Mouse (Mus musculus): ENCODE measurements at regions not wholly inside any gene's neighbourhood (a gene's known extent, or its start where the extent isn't known, plus 50 kb on each side); places are given as distances from the start of the nearest gene placed in this dataset.

DNA sequence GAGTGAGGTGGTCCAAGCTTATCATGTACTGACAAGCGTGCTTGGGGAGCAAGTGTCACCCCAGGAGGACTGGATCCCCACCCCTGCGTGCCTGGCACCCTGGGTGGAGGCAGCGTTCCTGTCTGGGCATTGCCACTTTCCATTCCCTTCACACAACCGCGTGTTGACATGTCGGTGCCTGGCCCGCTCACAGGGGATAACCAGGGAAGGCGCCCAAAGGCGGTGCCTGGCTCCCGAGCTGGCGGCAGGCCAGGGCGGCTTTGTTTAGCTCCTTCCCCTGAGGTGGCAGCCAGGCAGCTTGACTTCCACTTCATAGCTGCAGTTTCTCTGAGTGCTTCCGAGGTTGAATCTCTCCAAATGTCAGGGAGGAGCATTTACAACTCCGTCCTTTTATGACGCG is 318.7 kb upstream of the 4930535I16Rik start:
- DNase-seq = no peak

DNA sequence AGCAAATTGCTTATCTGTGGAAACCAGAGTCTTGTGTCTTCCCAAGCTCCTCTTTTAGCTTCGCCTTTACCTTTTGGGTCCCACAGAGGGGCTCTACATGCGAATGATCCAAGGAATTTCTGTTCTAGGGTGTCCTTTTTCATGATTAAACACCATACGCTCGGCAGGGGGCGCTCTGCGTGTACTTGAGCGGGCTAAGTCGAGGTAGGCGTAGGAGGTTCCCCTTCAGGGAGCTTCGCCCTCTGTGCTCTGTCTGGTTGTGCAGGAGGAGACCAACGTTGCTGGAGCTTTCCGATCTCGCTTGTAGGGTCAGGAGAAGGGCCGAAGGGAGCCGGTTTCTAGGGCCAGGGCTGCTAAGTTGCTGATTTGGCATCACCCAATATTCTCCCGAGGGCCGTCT is 310.7 kb upstream of the 4930535I16Rik start:
- no peak for DNase-seq

DNA sequence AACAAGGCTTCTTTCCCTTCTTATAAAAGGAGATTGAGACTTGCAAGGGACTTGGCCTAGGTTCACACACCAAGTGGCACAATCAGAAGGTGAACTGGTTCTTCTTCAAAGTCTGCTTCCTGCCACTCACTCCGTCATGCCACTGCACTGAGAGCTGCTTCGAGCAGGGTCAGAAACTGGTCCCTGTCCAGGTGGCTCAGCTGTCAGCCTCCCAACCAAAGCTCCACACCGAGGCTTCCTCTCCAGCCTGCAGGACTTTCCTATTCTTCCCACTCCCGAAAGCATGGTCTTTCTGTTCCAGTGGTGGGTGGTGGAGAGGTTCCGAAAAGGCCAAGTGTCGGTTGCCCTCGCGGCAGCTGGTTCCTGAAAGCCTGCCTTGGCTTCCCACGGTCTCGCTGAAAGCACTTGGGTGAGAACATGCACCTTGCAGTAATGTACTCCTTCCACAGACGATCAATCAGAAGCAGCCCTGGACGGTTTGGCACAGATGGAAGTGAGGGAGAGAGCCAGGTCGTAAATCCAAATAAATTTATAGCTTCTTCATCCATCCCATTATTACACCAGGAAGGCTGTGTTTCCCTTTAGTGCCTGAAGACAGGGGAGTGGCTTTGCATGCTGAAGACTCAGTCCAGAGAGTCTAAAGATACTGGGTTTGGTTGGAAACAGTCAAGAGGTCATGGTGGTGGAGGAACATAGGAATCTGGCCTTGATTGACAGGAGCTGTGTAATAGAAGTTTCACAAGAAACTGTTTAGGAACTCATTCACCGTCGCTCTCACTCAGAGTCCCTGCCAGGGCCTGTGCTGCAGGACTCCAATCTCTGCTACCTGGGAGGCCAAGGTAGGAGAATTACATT is 306.1 kb upstream of the 4930535I16Rik start:
- no peak for DNase-seq

DNA sequence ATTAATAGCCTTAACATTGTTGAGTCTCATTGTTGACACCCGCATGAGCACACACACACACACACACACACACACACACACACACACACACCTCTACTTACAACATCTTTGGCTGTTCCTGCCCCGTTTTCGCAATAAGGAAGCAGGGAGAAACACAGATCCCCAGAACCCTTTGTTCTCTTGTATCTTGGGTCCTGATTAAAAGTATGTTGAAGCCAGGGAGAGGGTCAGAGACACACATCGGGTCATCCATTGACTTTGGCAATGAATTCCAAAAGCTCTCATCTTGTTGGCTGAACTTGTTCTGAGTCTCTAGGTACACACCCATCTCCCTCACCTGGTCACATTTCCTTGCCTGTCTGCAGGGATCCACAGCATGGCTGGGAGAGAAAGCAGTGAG is 303.9 kb upstream of the 4930535I16Rik start:
- no peak for DNase-seq

DNA sequence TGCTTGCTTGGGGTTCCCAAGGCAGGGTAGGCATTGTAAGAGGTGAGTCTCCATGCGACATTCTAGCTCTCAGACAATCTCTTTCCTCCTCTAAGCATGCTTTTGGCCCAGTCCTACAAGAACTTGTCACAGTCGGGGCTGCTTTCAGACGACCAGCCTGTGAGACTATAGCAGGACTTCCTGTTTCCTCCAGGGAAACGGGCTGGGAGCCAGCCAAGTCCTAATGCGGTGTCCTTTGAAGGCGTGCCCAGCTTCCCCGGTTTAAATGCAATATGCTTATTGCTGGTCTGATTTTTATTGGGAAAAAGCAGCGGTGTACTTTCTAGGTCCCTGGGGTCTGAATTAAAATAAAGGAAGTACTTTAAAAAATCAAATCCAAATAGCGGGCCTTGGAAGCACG is 299.4 kb upstream of the 4930535I16Rik start:
- no peak for DNase-seq

DNA sequence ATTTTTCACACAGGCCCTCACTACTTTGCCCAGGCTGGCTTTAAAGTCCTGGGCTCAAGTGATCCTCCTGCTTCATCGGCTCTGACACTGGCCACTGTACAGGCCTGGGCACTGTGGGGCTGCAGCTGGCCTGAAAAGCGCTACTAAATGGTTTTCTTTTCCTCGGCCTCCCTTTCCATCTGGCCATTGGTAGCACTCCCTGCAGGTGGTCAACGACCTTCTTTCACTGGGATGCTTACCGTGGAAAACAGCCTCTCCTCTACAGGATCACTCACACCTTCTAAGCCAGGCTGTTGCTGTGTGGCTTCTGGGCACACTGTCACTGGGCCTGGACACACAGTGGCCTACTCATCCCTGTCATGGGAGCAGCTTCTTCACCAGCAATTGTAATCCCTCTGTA is 298.5 kb upstream of the 4930535I16Rik start:
- DNase-seq = no peak

DNA sequence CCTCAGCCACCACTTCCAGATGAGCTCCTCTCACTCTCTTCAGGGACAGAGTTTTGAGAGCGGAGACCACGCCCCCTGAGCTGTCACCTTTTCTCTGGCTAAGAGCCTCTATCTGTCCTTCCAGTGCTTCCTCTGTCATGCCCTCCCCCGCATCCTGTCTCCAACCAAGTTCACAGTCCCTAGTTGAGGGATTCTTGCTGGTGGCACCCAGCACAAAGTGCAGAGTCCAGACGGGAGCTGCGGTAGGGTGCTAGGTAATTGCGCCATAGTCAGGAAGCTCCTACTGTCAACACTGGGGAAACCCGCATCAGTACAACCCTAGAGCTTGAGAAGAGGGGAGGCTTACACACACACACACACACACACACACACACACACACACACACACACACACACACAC is 297.3 kb upstream of the 4930535I16Rik start:
- DNase-seq = no peak

DNA sequence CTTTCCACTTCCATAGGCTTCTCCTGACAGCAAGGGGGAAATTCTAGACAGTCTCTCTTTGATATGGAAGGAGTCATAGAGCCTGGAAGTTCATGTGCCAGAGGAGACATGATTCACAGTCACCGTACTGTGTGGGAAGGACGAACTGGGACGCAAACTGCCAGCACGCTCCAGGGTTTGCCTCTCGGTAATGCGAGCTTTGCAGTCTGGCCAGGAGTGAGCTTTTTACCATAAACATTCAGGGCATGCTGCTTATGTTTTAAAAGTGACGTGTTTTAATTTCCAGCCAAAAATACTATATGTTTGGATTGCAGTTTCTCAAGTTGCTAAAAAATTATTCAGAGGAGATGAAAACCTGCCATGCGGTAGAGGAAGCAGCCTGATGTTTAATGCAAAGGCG is 292.3 kb upstream of the 4930535I16Rik start:
- no peak for DNase-seq

DNA sequence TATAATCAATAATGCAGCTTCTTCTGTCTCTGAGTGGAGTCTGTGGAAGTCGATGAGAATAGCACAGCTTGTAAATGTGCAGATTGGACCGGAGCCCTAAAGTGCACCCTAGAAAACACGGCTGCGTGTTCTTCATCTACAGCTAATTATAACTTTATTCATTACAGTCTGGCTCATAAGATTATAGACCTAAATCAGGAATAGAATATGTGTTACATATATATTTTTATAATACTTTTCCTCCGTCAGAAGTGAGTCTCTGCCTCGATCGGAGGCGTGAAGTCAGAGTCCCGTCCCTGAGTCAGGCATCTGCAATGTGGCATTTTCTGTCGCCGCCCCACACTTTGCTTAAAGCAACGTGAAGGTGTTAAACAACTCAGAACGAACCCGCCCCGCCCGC is 288.7 kb upstream of the 4930535I16Rik start:
- DNase-seq = no peak

DNA sequence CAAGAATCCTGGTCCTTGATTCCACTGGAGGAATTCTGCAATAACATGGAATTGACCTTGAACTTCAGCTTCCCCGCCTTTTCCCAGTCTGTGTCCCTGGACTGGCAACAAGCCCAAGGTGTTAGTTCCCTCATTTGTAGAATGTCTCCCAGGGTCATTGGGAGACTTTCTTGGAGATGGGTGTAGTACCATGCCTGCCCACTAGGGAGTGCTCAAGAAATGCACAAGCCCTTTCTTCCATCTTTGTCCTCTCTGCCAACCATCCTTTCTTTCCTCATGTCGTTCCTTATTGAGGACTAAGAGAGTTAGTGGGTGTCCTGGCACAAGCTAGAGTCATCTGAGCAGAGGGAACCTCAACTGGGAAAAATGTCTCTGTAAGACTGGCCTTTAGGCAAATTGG is 285.9 kb upstream of the 4930535I16Rik start:
- no peak for DNase-seq

DNA sequence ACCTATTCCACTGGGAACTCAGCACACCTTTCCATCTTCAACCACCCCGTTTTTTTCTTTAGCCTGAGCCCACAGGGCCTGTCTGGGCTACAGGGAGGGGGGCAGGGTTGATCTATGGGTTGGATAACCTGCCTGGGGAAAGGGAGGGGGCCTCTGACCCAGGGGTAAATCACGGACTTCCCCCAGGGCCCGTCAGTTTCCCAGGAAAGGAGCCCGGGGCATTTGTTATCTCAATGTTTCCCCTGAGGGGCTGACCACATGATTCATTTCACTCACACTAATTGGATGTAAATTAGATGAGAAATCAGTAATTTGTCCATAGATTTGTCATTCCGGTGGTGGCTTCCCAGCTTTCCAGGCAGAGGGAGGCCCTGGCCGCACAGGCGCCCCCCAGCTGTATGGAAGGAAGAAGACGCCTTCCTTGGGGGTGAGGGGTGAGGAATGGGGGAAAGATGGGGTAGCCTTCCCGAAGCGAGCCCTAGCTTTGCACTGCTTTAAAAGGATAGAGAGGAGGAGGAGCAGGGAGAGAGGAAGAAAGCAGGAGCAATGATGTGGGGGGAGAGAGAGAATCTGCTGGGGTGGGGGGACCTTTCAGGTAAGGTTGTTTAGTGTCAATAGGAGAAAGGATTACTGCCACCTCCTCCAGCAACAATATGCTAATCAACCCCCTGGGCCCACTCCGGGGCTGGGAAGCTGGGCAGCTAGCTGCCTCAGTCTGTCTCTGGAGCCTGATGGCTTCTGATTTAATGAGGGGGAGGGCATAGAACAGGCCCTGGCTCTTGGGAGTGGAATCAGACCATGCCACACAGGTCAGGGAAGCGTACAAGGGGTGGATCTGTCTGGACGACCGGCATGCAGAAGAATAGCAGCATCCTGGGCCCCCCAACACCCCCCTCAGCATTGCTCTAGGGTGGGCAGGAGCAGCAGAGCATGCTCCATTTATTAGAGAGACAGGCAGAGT is 282.3 kb upstream of the 4930535I16Rik start:
- no peak for DNase-seq

DNA sequence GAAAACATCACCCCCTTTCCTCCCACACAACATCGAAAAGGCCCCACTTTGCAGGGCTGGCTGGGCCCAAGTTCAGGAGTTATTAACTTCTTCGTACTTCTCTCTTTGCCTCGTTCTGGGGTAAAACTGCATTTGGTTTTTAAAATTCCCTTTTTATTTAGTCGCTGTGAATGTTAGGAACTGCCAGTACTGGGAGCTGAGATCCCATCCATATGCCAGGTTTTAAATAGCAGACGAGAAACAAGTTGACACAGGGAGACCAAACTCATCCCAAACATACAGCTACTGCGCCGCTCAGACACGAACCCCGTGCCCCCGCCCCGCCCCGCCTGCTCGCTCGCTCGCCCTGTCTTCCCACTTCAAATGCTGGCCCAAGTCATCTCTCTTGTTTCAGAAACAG is 281.0 kb upstream of the 4930535I16Rik start:
- no peak for DNase-seq

DNA sequence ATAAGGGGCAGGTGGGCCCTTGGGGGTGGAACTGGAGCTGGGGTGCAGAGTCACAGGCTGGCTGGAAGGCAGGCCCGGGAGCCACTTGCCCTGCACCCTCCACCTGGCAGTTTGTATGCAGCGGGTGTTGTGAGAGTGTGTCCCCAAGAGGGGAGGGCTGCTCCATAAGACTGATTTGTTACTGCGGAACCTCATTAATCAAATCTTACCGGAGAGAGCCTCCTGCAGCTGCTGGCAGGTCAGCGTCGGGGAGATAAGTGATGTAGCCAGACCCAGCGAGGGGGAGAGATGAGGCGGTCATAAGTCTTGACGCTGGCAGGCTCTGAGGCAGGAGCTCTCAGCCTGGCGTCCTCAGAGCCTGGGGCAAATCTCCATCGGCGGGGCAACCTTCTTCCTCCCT is 278.9 kb upstream of the 4930535I16Rik start:
- no peak for DNase-seq

DNA sequence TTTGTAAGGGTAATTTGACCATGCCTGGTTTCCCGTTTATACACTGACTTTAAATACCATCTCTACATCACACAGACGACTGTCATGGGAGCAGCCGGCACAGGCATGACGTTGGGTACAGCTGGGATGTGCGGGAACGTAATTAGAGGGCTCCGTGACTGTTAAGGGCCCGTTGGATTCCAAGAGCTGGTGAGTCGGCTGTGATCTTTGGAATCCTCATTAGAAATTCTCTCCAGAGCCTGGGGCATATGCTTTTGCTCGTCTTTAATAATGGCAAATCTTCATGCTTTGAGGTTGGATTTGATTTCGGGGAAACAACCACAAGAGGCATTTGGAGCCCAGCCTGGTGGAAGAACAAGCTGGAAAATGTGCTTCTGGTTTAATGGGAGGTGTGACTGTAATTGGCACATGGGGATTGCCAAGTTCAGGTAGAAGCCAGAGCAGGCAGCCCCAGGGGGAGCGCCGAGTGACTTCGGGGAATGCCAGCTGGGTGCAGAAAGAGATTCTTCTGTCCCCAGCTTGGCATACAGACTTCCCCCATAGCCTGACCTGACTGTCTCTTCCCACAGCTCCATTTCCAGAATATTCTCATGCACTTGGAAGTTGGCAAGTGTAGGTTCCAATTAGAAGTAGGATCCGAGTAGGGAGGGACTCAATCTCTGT is 275.4 kb upstream of the 4930535I16Rik start:
- no peak for DNase-seq

DNA sequence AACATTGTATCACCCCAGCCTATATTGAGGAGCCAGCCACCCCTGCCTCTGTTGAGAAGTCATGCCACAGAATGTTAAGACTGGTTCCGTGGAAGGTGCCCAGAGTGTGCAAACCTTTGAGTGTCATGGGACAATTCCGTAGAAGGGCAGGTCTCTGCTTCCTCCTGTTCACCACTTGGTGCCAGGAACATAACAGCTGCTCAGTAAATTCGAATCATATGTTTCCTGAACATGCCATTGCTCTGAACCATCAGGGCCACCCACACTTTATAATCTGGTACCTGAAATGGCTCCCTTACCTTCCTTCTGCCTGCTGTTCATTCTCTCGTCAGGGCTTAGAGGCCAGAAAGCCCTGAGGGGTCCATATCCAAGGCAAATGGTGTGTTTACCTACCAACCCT is 273.0 kb upstream of the 4930535I16Rik start:
- DNase-seq = no peak

DNA sequence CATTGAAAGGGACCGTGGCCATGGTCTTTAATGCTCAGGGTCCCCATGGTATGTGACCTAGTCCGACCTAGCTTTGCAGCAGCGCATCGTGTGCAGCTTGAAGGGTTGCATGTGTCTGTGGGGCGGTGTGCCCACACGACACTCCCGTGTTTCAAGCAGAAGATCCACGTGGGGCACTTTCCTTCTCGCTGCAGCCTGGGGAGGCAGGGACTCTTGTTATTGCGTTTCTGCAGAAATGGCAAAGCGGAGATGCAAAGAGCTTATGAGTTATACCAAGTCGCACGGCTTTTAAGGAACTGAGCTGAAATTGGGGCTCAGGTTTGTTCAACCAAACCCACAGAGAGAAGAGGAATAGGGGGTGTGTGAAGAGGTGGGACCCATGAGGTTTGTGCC is 272.2 kb upstream of the 4930535I16Rik start:
- no peak for DNase-seq

DNA sequence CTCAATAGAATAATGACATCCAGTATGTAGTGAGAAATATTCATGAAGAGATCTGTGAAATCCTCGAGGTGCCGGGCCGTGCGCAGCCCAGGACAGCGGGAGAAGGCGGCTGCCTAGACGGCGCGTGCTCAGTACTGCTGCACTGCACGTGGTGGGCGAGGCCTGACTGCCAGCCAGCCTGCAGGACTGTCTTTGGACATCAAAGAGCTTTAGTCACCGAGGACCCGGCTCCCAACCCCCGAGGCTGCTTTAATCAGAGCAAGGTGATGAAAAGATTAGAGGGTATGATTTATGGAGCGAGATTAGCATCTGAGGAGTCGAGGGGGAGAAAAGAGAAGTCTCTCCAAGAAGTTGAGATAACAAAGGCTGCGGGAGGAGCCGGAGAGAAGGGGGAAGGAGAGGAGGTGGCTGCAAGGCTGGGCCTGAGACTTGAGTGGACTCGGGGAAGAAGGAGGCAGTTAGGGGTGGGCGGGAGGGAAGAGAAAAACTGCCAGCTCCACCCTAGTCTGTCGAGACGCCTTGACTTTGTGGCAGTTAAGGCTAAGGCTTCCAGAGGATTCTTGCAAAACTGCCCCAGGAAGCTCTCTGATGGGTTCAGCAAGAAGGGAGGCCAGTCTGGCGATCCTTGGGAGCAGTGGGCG is 271.6 kb upstream of the 4930535I16Rik start:
- DNase-seq = no peak

DNA sequence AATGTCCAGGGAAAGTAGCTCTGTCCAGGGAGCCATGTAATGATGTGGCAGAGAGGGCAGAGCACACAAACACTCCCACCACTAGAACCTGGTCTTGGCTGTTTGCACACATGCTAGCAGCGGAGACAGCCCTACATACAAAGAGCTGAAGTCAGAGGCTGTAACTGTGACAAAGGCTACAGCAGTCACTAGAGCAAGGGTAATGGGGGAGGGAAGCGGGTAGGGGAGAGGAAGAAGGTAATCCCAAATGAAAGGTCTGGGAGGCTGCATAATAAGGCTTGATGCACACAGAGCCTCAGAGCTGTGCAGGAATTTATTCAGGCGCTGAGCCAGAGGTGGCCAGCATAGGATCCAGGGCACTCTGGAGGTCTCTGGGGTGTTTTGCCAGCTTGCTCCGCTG is 269.3 kb upstream of the 4930535I16Rik start:
- DNase-seq = no peak

DNA sequence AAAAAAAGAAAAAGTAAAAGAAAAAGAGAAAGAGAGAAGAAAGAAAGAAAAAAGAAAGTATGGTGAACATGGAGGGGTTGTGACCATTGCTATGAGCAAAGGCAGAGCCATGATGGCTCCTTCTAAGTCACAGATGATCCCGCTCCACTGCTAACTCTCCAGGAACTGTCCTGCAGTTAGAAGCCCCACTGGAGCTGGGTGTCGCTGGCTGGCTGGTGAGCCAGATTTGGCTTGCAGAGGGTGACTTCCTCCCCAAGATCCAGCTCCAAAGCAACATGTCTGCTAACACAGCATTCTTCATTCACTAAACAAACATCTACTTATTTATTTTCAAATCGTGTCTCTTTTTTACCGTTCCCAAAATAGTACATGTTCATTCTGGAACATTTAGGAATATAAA is 263.5 kb upstream of the 4930535I16Rik start:
- DNase-seq = no peak

DNA sequence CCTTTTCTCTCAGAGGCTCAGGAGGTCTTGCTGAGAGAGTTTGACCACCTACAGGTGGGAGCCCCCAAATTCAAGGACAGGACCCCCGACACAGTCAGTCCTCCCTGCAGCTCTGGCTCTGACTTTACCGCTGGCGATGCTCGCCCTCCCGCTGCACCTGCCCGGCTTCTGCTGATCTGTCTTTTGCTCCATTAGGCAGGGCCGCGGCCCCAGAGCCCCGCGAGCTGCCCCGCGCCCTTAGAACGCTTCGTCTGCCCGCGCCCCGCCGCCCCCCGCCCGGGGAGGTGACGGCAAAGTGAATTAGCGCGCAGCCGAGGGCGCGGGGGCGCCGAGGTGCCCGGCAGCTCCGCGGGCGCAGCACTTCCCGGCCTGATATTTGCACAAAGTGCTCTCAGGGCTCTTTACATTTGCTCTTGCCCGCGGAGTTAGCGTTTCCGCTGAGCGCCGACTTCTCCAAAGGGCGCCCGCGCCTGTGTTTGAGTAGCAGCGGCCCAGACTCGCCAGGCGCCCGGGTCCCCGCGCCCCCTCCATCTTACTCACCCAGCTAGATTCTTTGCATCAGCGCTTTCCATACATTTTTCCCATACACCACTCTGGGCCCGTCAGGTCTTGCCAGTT is 260.7 kb upstream of the 4930535I16Rik start:
- DNase-seq = no peak

DNA sequence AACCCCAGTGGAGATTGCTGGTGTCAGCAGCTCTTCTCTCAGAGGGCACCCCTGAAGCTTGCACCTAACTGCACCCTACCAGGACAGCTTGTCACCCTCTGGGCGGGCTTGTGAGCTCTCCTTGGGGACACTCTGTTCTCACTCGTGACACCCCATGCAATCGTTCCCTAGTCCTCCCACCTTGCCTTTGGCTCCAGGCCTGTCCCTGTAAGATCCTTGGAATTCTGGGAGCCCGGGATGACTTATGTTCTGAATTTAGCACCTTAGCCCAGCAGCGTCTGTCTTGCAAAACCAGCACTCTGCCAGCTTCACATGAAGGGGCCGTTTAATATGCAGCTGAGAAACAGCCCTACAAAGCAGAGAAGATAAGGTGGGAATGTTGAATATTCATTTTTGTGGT is 257.7 kb upstream of the 4930535I16Rik start:
- no peak for DNase-seq

DNA sequence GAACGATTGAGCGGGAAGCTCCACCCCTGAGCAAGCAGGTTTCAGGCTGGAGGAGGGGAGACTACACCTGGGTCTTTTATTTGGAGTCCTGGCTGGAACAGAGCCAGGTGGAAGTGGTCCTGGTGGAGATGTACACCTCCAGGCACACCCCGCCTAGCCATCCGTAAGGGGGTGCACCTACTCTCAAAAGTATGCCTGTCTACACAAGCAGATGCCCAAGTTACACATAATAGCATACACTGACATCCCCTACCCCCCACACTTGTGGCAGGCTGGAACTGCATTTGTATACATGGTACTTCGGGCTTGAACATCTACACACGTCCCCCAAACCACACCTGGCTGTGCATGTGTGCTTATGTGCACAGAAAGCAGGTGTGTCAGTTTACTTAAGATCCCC is 236.8 kb upstream of the 4930535I16Rik start:
- DNase-seq = no peak
